Mouse (Mus musculus): ENCODE measurements around the gene Nrg3.

DNA sequence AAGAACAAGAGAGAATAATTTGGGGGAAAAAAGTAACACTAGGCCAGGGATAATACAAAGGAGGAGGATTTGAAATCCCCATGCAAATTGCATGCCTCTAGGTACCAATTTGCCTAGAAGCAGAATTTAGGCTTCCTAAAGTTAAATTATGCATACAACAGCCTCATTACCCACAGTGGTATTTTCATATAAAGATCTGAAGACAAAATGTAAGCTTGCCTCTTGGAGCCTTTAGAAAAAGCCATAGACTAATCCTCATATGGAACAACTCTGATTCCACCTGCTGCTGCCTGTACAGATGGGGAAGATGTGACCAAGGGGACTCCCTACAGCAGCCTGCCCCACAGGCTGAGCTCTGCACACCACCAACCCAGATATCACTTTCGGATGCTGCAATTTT, 428.6 kb downstream of the Nrg3 start:
- TF ChIP-seq CTCF (conservative IDR thresholded peaks at IDR 0.05; ENCODE audit: insufficient read depth, insufficient read length, low read depth, low read length) (no peak), POLR2A (IDR thresholded peaks at IDR 0.05; ENCODE audit: low read depth, low read length) (no peak)

All from kidney, adult 2 months (tissue).